Mouse (Mus musculus) olfactory bulb, adult 2 months (tissue): Measurements from ENCODE around the gene Mgea5. TPM values are rescaled to one million over a fixed set of nuclear protein-coding genes. Genes with fewer than 3 reads are reported as not detected.

Experiments
- H3K27ac ChIP-seq: fragments of 200-500 bp; 2 replicates; pipeline ENCODE4 v1.5.1; 2012; ENCODE audit warnings: low read depth, low read length; ENCODE audit not compliant: insufficient read depth
- H3K4me1 ChIP-seq: fragments of 200-500 bp; 2 replicates; pipeline ENCODE4 v1.6.1; 2012; ENCODE audit warnings: low read length; ENCODE audit not compliant: control insufficient read depth, insufficient read depth
- H3K4me3 ChIP-seq: fragments of 200-500 bp; 2 replicates; pipeline ENCODE4 v1.5.1; 2012; ENCODE audit warnings: mild to moderate bottlenecking, low read depth, low read length, moderate library complexity; ENCODE audit not compliant: insufficient read depth
- CTCF ChIP-seq: fragments of 200-500 bp; IDR thresholded peaks from 2 replicates; pipeline ENCODE4 v1.5.1; 2012; ENCODE audit warnings: low read depth, mild to moderate bottlenecking, low read length, moderate library complexity; ENCODE audit not compliant: insufficient read depth
- POLR2A ChIP-seq: fragments of 200-500 bp; IDR thresholded peaks from 2 replicates; pipeline ENCODE4 v1.6.1; 2012; ENCODE audit warnings: mild to moderate bottlenecking, low read depth, low read length, moderate library complexity; ENCODE audit not compliant: insufficient read depth
- WGBS: fragments of 180-500 bp; shearing (Covaris S2); methylation state at CpG from one replicate; pipeline ENCODE4 v1.1.7; 2018; 5-methylcytosine and 5-hydroxymethylcytosine counted together
- polyA plus RNA-seq: library from polyadenylated mRNA; stranded (reverse); fragments of >200 nt; gene quantifications from 2 replicates; pipeline ENCODE4 v1.2.4, GENCODE M21; 2012; ENCODE audit warnings: low replicate concordance; ENCODE audit not compliant: missing spikeins, insufficient read depth, insufficient read length

Mgea5 gene
- polyA plus RNA-seq, 1 experiment: 284 TPM

GRCm38 (mm10) chr19:45803408-45803807, 19.8 kb upstream of the Mgea5 start:
- Histone ChIP-seq H3K4me1 (0 out of 2 replicates have a peak, but pooled peaks cover 5% of the 10 kb centered on the region), H3K4me3 (no peak overlapping the region), H3K27ac (no peak overlapping the region)
- TF ChIP-seq POLR2A (no peak), CTCF (no peak)
- WGBS: 43% methylated on average over 4 of the region's 4 CpGs

- Histone ChIP-seq H3K4me1 (0 out of 2 replicates have a peak, but pooled peaks cover 5% of the 10 kb centered on the region), H3K27ac (no peak overlapping the region), H3K4me3 (no peak overlapping the region)
- 75% methylated on average over 4 of the region's 4 CpGs for WGBS
- TF ChIP-seq CTCF (no peak), POLR2A (no peak)
These were observed 19.1 kb upstream of the Mgea5 start for GRCm38 (mm10) chr19:45802702-45803101.

GRCm38 (mm10) chr19:45796879-45797278, 13.2 kb upstream of the Mgea5 start:
- Histone ChIP-seq H3K27ac (no peak overlapping the region), H3K4me1 (no peaks in the 10 kb centered on the region; the same call in 1 of the 2 replicates), H3K4me3 (no peak overlapping the region)
- WGBS: 82% methylated on average over 15 of the region's 15 CpGs
- TF ChIP-seq CTCF (no peak), POLR2A (no peak)

GRCm38 (mm10) chr19:45796061-45796556, 12.5 kb upstream of the Mgea5 start:
- H3K27ac ChIP-seq: no peak overlapping the region
- H3K4me3 ChIP-seq: no peak overlapping the region
- no peaks in the 10 kb centered on the region; the same call in 1 of the 2 replicates for H3K4me1 ChIP-seq
- 34% methylated on average over 15 of the region's 15 CpGs for WGBS
- TF ChIP-seq POLR2A (no peak), CTCF (no peak)

- Histone ChIP-seq H3K27ac (no peak overlapping the region), H3K4me1 (no peaks in the 10 kb centered on the region; the same call in 1 of the 2 replicates), H3K4me3 (no peak overlapping the region)
- WGBS: 39% methylated on average over 15 of the region's 15 CpGs
- no peak for TF ChIP-seq CTCF
- no peak for TF ChIP-seq POLR2A
These were observed 11.8 kb upstream of the Mgea5 start for GRCm38 (mm10) chr19:45795406-45795944.

GRCm38 (mm10) chr19:45794718-45795117, 11.1 kb upstream of the Mgea5 start:
- TF ChIP-seq POLR2A (no peak), CTCF (no peak)
- Histone ChIP-seq H3K27ac (no peak overlapping the region), H3K4me3 (no peak overlapping the region), H3K4me1 (no peaks in the 10 kb centered on the region; the same call in 1 of the 2 replicates)
- 81% methylated on average over 6 of the region's 6 CpGs for WGBS

- Histone ChIP-seq H3K4me1 (no peaks in the 10 kb centered on the region; the same call in 1 of the 2 replicates), H3K27ac (no peak overlapping the region), H3K4me3 (no peak overlapping the region)
- TF ChIP-seq POLR2A (no peak), CTCF (no peak)
- WGBS: 92% methylated on average over 6 of the region's 6 CpGs
These were observed 8.8 kb upstream of the Mgea5 start for GRCm38 (mm10) chr19:45792404-45792803.

- no peaks in the 10 kb centered on the region; the same call in 1 of the 2 replicates for H3K4me1 ChIP-seq
- H3K27ac ChIP-seq: no peak overlapping the region
- WGBS: 92% methylated on average over 13 of the region's 13 CpGs
- H3K4me3 ChIP-seq: no peak overlapping the region
- TF ChIP-seq POLR2A: no peak
- no peak for TF ChIP-seq CTCF
These were observed 6.5 kb upstream of the Mgea5 start for GRCm38 (mm10) chr19:45789888-45790874.

GRCm38 (mm10) chr19:45789365-45789764, 5.7 kb upstream of the Mgea5 start:
- Histone ChIP-seq H3K4me3 (no peak overlapping the region), H3K4me1 (no peaks in the 10 kb centered on the region), H3K27ac (no peak overlapping the region)
- TF ChIP-seq CTCF (no peak), POLR2A (no peak)
- WGBS: 78% methylated on average over 7 of the region's 7 CpGs
